Mouse (Mus musculus) kidney, adult 2 months (tissue): ENCODE measurements around the gene Ctla4. TPM values are rescaled to one million over a fixed set of nuclear protein-coding genes. Genes with fewer than 3 reads are reported as not detected.

Experiments used
- DNase-seq: peaks from one replicate; pipeline ENCODE4 v3.0.0; 2021
- H3K27ac ChIP-seq: fragments of 200-500 bp; 2 replicates; pipeline ENCODE4 v1.5.1; 2012; ENCODE audit warnings: low read depth, low read length, control low read depth, inconsistent platforms; ENCODE audit not compliant: insufficient read depth
- H3K27me3 ChIP-seq: fragments of 200-500 bp; replicated peaks from 2 replicates; pipeline ENCODE4 v1.6.1; 2012; ENCODE audit warnings: mild to moderate bottlenecking, moderate library complexity, low read length, inconsistent platforms; ENCODE audit not compliant: control insufficient read depth, insufficient read depth
- H3K36me3 ChIP-seq: fragments of 200-500 bp; 2 replicates; pipeline ENCODE4 v1.6.1; 2012; ENCODE audit warnings: mild to moderate bottlenecking, moderate library complexity, low read length, inconsistent platforms; ENCODE audit not compliant: control insufficient read depth, insufficient read depth
- H3K4me1 ChIP-seq: fragments of 200-500 bp; 2 replicates; pipeline ENCODE4 v1.6.1; 2011; ENCODE audit warnings: low read length; ENCODE audit not compliant: control insufficient read depth, insufficient read depth
- H3K4me3 ChIP-seq: fragments of 200-500 bp; 2 replicates; pipeline ENCODE4 v1.5.1; 2011; ENCODE audit warnings: mild to moderate bottlenecking, low read depth, low read length, control low read depth; ENCODE audit not compliant: insufficient read depth
- CTCF ChIP-seq: fragments of 200-500 bp; conservative IDR thresholded peaks from 2 replicates; pipeline ENCODE4 v1.5.1; 2011; ENCODE audit warnings: low read depth, mild to moderate bottlenecking, control low read depth, low read length, moderate library complexity, mixed read lengths; ENCODE audit not compliant: insufficient read depth, insufficient read length
- POLR2A ChIP-seq: fragments of 200-500 bp; IDR thresholded peaks from one replicate; pipeline ENCODE4 v1.6.1; 2011; ENCODE audit warnings: low read depth, low read length, control low read depth
- WGBS: fragments of 180-500 bp; shearing (Covaris S2); methylation state at CpG from one replicate; pipeline ENCODE4 v1.1.7; 2018; 5-methylcytosine and 5-hydroxymethylcytosine counted together
- polyA plus RNA-seq: library from polyadenylated mRNA; depleted of rRNA; stranded (reverse); fragments of >200 nt; gene quantifications from 2 replicates; pipeline ENCODE4 v1.2.3, GENCODE M21; 2012

Gene Ctla4
- polyA plus RNA-seq, 1 experiment = 0.27 TPM

GRCm38 (mm10) chr1:60860357-60860946 is 26.3 kb upstream of the Ctla4 start:
- no peak overlapping the region for H3K27ac ChIP-seq
- H3K4me1 ChIP-seq = no peaks in the 10 kb centered on the region
- TF ChIP-seq POLR2A (no peak), CTCF (peak; percentile 22; the same call in 1 of the 2 replicates)
- H3K4me3 ChIP-seq = no peak overlapping the region
- no peaks in the 10 kb centered on the region for H3K36me3 ChIP-seq
- peak; percentile 38 for DNase-seq
- 12% methylated on average over 3 of the region's 3 CpGs for WGBS
- no peaks in the 10 kb centered on the region for H3K27me3 ChIP-seq

- TF ChIP-seq POLR2A (no peak), CTCF (no peak)
- H3K36me3 ChIP-seq = no peaks in the 10 kb centered on the region
- H3K27ac ChIP-seq = no peak overlapping the region
- 49% methylated on average over 5 of the region's 5 CpGs for WGBS
- DNase-seq = no peak
- no peaks in the 10 kb centered on the region for H3K4me1 ChIP-seq
- no peaks in the 10 kb centered on the region for H3K27me3 ChIP-seq
- H3K4me3 ChIP-seq = no peak overlapping the region
These were observed 25.8 kb upstream of the Ctla4 start for GRCm38 (mm10) chr1:60860955-60861354.

GRCm38 (mm10) chr1:60861431-60861830 is 25.4 kb upstream of the Ctla4 start:
- TF ChIP-seq POLR2A (no peak), CTCF (no peak)
- WGBS = 73% methylated on average over 5 of the region's 5 CpGs
- H3K4me1 ChIP-seq = no peaks in the 10 kb centered on the region
- H3K4me3 ChIP-seq = no peak overlapping the region
- no peak for DNase-seq
- H3K27me3 ChIP-seq = no peaks in the 10 kb centered on the region
- H3K27ac ChIP-seq = no peak overlapping the region
- H3K36me3 ChIP-seq = no peaks in the 10 kb centered on the region

- H3K36me3 ChIP-seq = no peaks in the 10 kb centered on the region
- DNase-seq = no peak
- H3K4me3 ChIP-seq = no peak overlapping the region
- H3K27me3 ChIP-seq = no peaks in the 10 kb centered on the region
- no peaks in the 10 kb centered on the region for H3K4me1 ChIP-seq
- H3K27ac ChIP-seq = no peak overlapping the region
- TF ChIP-seq CTCF (no peak), POLR2A (no peak)
- WGBS = 50% methylated on average over 3 of the region's 3 CpGs
These were observed 24.3 kb upstream of the Ctla4 start for GRCm38 (mm10) chr1:60862510-60862909.

- Histone ChIP-seq H3K4me1 (no peaks in the 10 kb centered on the region), H3K36me3 (no peaks in the 10 kb centered on the region), H3K27ac (0 out of 2 replicates have a peak overlapping the region, but pooled peaks have one; percentile 9), H3K4me3 (no peak overlapping the region), H3K27me3 (no peaks in the 10 kb centered on the region)
- WGBS = 12% methylated on average over 13 of the region's 13 CpGs
- no peak for TF ChIP-seq POLR2A
- TF ChIP-seq CTCF = no peak
- peak; percentile 33 for DNase-seq
These were observed 23.8 kb upstream of the Ctla4 start for GRCm38 (mm10) chr1:60862951-60863461.

GRCm38 (mm10) chr1:60863701-60864100 is 23.1 kb upstream of the Ctla4 start:
- no peak for TF ChIP-seq POLR2A
- Histone ChIP-seq H3K36me3 (no peaks in the 10 kb centered on the region), H3K4me3 (no peak overlapping the region), H3K27me3 (no peaks in the 10 kb centered on the region), H3K4me1 (no peaks in the 10 kb centered on the region), H3K27ac (no peak overlapping the region)
- no peak for DNase-seq
- WGBS = 87% methylated on average over 3 of the region's 3 CpGs

GRCm38 (mm10) chr1:60865167-60865566 is 21.6 kb upstream of the Ctla4 start:
- Histone ChIP-seq H3K36me3 (no peaks in the 10 kb centered on the region), H3K4me3 (no peak overlapping the region), H3K4me1 (no peaks in the 10 kb centered on the region), H3K27ac (no peak overlapping the region), H3K27me3 (no peaks in the 10 kb centered on the region)
- TF ChIP-seq POLR2A (no peak), CTCF (no peak)
- DNase-seq = no peak
- 71% methylated on average over 2 of the region's 2 CpGs for WGBS

- no peak for DNase-seq
- TF ChIP-seq CTCF = no peak
- TF ChIP-seq POLR2A = no peak
- H3K36me3 ChIP-seq = no peaks in the 10 kb centered on the region
These were observed 20.8 kb upstream of the Ctla4 start for GRCm38 (mm10) chr1:60866043-60866442.

More at GRCm38 (mm10) chr1:60866043-60866442, 20.8 kb upstream of the Ctla4 start:
- H3K4me3 ChIP-seq = no peak overlapping the region
- 76% methylated on average over 5 of the region's 5 CpGs for WGBS
- H3K27ac ChIP-seq = no peak overlapping the region
- no peaks in the 10 kb centered on the region; the same call in 1 of the 2 replicates for H3K27me3 ChIP-seq
- H3K4me1 ChIP-seq = no peaks in the 10 kb centered on the region
